Mouse (Mus musculus) kidney, postnatal 0 days (tissue): ENCODE measurements around the gene 1700092M07Rik. TPM values are rescaled to one million over a fixed set of nuclear protein-coding genes. Genes with fewer than 3 reads are reported as not detected.

ENCODE experiments used
- ATAC-seq: fragments of 200-750 bp; cut with Nextera tagmentation; replicated peaks from 2 replicates; pipeline ENCODE4 v1.8.0; 2017; ENCODE audit warnings: low read depth, moderate number of reproducible peaks, moderate TSS enrichment, moderate library complexity; ENCODE audit not compliant: low FRiP score
- DNase-seq: peaks from one replicate; pipeline ENCODE4 v3.0.0-alpha.2; 2016; ENCODE audit warnings: low spot score
- H3K27ac ChIP-seq: fragments of 300-500 bp; sonication (generic); 2 replicates; pipeline ENCODE4 v1.5.1; 2014; ENCODE audit warnings: mild to moderate bottlenecking
- H3K27me3 ChIP-seq: fragments of 300-500 bp; sonication (generic); 2 replicates; pipeline ENCODE4 v1.6.1; 2014; ENCODE audit warnings: low read length, mixed read lengths; ENCODE audit not compliant: insufficient read depth
- H3K36me3 ChIP-seq: fragments of 300-500 bp; sonication (generic); 2 replicates; pipeline ENCODE4 v1.6.1; 2014; ENCODE audit warnings: low read length, mixed read lengths; ENCODE audit not compliant: insufficient read depth
- H3K4me1 ChIP-seq: fragments of 300-500 bp; sonication (generic); replicated peaks from 2 replicates; pipeline ENCODE4 v1.6.1; 2014; ENCODE audit warnings: antibody characterized with exemption, low read length, mixed read lengths; ENCODE audit not compliant: insufficient read depth
- H3K4me2 ChIP-seq: fragments of 300-500 bp; sonication (generic); 2 replicates; pipeline ENCODE4 v1.6.1; 2014; ENCODE audit warnings: mild to moderate bottlenecking, low read length, moderate library complexity, mixed read lengths
- H3K4me3 ChIP-seq: fragments of 300-500 bp; sonication (generic); replicated peaks from 2 replicates; pipeline ENCODE4 v1.5.1; 2014; ENCODE audit warnings: low read depth, low read length
- H3K9ac ChIP-seq: fragments of 300-500 bp; sonication (generic); 2 replicates; pipeline ENCODE4 v1.6.1; 2014; ENCODE audit warnings: low read depth, low read length
- H3K9me3 ChIP-seq: fragments of 300-500 bp; sonication (generic); replicated peaks from 2 replicates; pipeline ENCODE4 v1.6.1; 2016; ENCODE audit warnings: low read length, inconsistent platforms, mixed read lengths
- CTCF ChIP-seq: IDR thresholded peaks from 2 replicates; pipeline ENCODE4 v1.5.1; 2016; ENCODE audit warnings: antibody characterized with exemption, low read depth, mild to moderate bottlenecking, moderate library complexity
- WGBS: fragments of 180-500 bp; shearing (Covaris S2); extraction: QIAGEN DNeasy Blood & Tissue Kit; methylation state at CpG from one replicate; pipeline ENCODE4 v1.1.7; 2014; 5-methylcytosine and 5-hydroxymethylcytosine counted together
- polyA plus RNA-seq: library from polyadenylated mRNA; unstranded; fragments of >200 nt; fragmentation: Nextera tagmentation; extraction: Ambion mirVana; gene quantifications from 2 replicates; pipeline ENCODE4 v1.2.1, GENCODE M21; 2015

1700092M07Rik gene
- polyA plus RNA-seq: 0.75 and 1.1 TPM in 2 replicates

DNA sequence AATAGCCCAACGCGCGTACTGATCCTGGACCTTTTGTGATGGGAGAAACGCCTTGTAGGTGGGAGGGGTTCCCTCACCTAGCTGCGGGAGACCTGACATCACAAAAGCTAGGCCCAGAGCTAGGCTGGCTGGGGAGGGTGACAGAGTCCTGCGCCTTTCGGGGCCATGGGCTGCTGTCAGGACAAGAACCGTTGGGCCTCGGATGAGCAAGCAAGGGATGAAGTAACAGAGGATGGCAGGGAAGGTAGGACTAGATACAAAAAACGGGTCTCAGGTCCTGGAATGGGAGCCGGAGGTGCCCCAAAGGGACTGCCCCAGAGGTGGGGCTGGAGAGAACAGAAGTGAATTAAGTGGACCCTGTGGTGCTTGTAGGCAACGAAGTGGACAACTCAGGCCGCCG lies at the start of gene 1700092M07Rik:
Gene 1700092M07Rik, plus strand, starts transcription at position 116 of the 400 bp plus-strand sequence.
- peaks cover 12% of the 10 kb centered on the region; the same call in 1 of the 2 replicates for H3K4me1 ChIP-seq
- ATAC-seq (peak; percentile 6; the same call in 1 of the 2 replicates), DNase-seq (no peak)
- no peak for TF ChIP-seq CTCF
- whole genome bisulfite sequencing: 56% methylated on average over 14 of the region's 14 CpGs
- H3K4me2 ChIP-seq: peak within 1 kb of the TSS; percentile 98
- no peaks in the 10 kb centered on the region for H3K27me3 ChIP-seq
- H3K9me3 ChIP-seq: no peaks in the 10 kb centered on the region
- H3K27ac ChIP-seq: peak within 1 kb of the TSS; percentile 97
- peak within 1 kb of the TSS; percentile 81 for H3K9ac ChIP-seq
- H3K36me3 ChIP-seq: peaks cover 23% of the 10 kb centered on the region
- peak within 1 kb of the TSS; percentile 68 for H3K4me3 ChIP-seq

DNA sequence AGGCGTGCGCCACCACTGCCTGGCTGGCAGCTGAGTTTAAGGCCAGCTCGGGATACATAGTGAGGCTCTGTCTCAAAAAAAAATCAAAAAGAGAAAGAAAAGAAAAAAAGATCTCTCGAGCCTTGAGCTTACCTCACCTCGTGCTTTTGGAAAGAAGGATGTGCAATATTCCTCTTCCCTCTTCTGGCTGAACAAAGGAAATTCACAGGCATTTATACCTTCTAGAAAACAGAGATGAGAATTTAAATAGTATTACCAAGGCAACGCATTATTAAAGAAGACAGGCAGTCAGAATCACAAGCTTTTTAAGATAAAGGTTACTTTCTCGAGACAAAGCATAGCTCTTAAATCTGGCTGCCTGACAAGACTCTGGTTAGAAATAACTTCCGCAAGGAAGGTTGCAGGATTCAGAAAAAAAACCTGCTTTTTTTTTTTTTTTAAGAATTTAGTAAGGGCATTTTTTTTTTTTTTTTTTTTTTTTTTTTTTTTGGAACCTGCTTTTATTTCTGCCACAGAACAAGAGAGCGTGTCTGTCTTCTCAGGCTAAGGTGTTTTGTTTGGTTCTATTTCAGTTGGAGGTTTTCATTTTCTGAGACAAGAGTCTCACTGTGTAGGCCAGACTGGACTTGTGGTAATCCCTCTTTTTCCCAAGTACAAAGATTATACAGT lies 48.5 kb upstream of the 1700092M07Rik start:
- DNase-seq (no peak), ATAC-seq (no peak)
- Histone ChIP-seq H3K4me3 (no peak overlapping the region), H3K4me1 (no peaks in the 10 kb centered on the region), H3K27me3 (no peaks in the 10 kb centered on the region), H3K27ac (no peak overlapping the region), H3K4me2 (no peak overlapping the region), H3K36me3 (no peaks in the 10 kb centered on the region), H3K9ac (no peak overlapping the region), H3K9me3 (no peaks in the 10 kb centered on the region)
- WGBS: 58% methylated on average over 9 of the region's 9 CpGs
- no peak for TF ChIP-seq CTCF

DNA sequence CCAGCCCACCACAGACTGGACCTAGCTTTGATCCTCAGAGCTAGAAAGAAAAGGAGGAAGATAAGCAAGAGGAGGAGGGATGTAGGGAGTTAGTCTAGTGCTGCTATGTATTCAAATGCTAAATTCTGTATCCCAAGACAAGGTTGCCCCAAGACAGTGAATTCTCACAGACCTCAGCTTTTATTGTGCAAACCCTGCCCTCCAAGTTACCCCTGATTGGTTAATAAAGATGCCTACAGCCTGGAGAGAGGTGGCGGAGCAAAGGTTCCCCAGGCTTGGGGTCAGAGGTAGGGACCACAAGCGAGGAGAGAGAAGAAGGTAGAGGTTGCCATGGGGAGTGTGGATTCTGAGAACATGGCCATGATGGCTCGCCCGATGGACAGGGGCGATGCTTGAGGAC lies 47.8 kb upstream of the 1700092M07Rik start:
- no peak for DNase-seq
- Histone ChIP-seq H3K4me2 (no peak overlapping the region), H3K27me3 (no peaks in the 10 kb centered on the region), H3K9me3 (no peaks in the 10 kb centered on the region), H3K27ac (no peak overlapping the region), H3K4me1 (no peaks in the 10 kb centered on the region), H3K36me3 (no peaks in the 10 kb centered on the region), H3K4me3 (no peak overlapping the region), H3K9ac (no peak overlapping the region)
- TF ChIP-seq CTCF: no peak
- 75% methylated on average over 5 of the region's 5 CpGs for WGBS
- ATAC-seq: no peak

DNA sequence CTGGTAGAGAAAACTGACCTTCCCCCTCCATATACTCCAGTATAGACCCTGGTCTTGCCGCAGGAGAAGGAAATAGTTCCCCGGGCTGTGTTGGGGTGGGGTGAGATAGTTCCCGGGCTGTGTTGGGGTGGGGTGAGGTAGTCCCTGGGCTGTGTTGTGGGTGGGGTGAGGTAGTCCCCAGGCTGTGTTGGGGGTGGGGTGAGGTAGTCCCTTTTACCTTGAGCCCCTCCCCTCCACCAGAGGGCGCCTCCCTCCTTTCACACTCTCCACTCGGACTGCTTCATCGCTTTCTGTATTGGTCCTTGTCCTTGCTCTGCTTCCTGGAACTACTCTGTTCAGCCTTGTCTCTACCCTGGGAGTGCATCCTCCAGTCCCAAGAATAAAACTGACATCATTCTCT lies 45.2 kb upstream of the 1700092M07Rik start:
- ATAC-seq: peak; percentile 62
- WGBS: 51% methylated on average over 6 of the region's 6 CpGs

DNA sequence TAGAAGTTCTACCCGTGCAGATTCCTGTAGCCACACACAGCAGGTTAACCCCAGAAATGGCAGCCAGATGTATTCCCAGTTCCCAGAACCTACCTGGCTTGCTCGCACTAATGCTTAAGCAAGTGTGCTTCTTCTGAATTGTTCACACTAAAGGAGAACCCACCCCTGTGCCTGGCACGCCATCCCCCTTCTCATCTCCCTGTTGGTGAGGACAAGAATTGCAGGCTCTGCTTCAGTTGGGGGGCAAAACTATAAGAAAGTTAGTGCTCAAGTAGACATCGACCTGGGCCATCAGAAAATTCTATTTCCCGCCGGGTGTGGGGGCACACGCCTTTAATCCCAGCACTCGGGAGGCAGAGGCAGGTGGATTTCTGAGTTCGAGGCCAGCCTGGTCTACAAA lies 40.9 kb upstream of the 1700092M07Rik start:
- Histone ChIP-seq H3K4me1 (peaks cover 3% of the 10 kb centered on the region; the same call in 1 of the 2 replicates), H3K4me2 (no peak overlapping the region), H3K27me3 (no peaks in the 10 kb centered on the region), H3K36me3 (no peaks in the 10 kb centered on the region), H3K9ac (no peak overlapping the region), H3K9me3 (no peaks in the 10 kb centered on the region), H3K4me3 (no peak overlapping the region), H3K27ac (no peak overlapping the region)
- 0 out of 2 replicates have a peak, but pooled peaks have one; percentile 22 for TF ChIP-seq CTCF
- 79% methylated on average over 9 of the region's 9 CpGs for WGBS
- ATAC-seq (no peak), DNase-seq (no peak)

More for the DNA sequence above, 45.2 kb upstream of the 1700092M07Rik start:
- Histone ChIP-seq H3K4me2 (no peak overlapping the region), H3K36me3 (no peaks in the 10 kb centered on the region), H3K27me3 (no peaks in the 10 kb centered on the region), H3K4me1 (no peaks in the 10 kb centered on the region), H3K9me3 (no peaks in the 10 kb centered on the region), H3K27ac (no peak overlapping the region), H3K4me3 (no peak overlapping the region), H3K9ac (no peak overlapping the region)
- peak; percentile 29 for DNase-seq
- TF ChIP-seq CTCF: peak; percentile 62

DNA sequence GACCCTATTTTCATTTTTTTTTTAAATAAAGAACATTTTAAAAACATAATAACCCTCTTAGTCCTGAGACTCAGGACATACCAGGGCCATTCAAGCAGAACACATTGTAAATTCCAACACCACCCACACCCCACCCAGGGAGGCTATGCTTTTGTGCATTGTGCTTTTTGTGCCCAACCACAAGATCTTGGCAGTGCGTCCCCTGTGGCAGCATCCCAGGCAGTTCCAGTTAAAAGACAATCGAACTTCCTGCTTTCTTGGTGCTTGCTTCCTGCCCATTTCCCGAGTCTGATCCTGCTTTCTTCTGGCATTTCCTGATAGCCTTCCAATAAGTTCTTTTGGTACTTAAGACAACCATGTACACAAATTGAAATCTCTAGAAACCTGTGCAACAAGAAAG lies 38.1 kb upstream of the 1700092M07Rik start:
- H3K27me3 ChIP-seq: no peaks in the 10 kb centered on the region
- 0 out of 2 replicates have a peak, but pooled peaks have one; percentile 39 for ATAC-seq
- WGBS: 40% methylated on average over 3 of the region's 3 CpGs
- H3K36me3 ChIP-seq: peaks cover 8% of the 10 kb centered on the region
- peak overlapping the region; percentile 50; the same call in 1 of the 2 replicates for H3K27ac ChIP-seq
- DNase-seq: peak; percentile 45
- H3K4me3 ChIP-seq: no peak overlapping the region
- no peak overlapping the region for H3K9ac ChIP-seq
- H3K4me1 ChIP-seq: peaks cover 3% of the 10 kb centered on the region; the same call in 1 of the 2 replicates
- no peaks in the 10 kb centered on the region for H3K9me3 ChIP-seq
- H3K4me2 ChIP-seq: no peak overlapping the region
- TF ChIP-seq CTCF: peak; percentile 33; the same call in 1 of the 2 replicates
